Comparison of ENCODE assay signal across 14 mouse cellular contexts in genomic region chr17:54943380-54944047, GRCm38 (mm10).
DNase-seq lines count a peak whose midpoint lies in the region; ATAC-seq and TF ChIP-seq lines count a peak whose summit lies in the region.
"Had no signal": no experiment of that assay in that cellular context is flagged by ENCODE, and none has a peak within 500 bp of the region (broad histone marks: within the 10 kb centered on the region; RNA-seq: fewer than 3 reads in every experiment).

No protein-coding gene starts in this region.

- no peaks in the 10 kb centered on the region for H3K4me1 ChIP-seq in forebrain, embryonic 11.5 days (replicated peaks; ENCODE audit: control insufficient read depth, insufficient read depth, low read length)
- no peaks in the 10 kb centered on the region for H3K4me1 ChIP-seq in forebrain, postnatal 0 days (ENCODE audit: insufficient read depth)
- no peaks in the 10 kb centered on the region for H3K4me1 ChIP-seq in hindbrain, postnatal 0 days (ENCODE audit: insufficient read depth, low read length)
- no peaks in the 10 kb centered on the region for H3K4me1 ChIP-seq in hindbrain, embryonic 14.5 days (replicated peaks; ENCODE audit: control insufficient read depth, insufficient read depth, low read length)
- H3K4me1 ChIP-seq in neural tube, embryonic 12.5 days: 0 out of 2 replicates have a peak, but pooled peaks cover 6% of the 10 kb centered on the region
- H3K4me1 ChIP-seq: embryonic facial prominence, embryonic 10.5 days; liver, embryonic 15.5 days had no signal

- H3K27ac ChIP-seq in forebrain, embryonic 11.5 days (ENCODE audit: low read depth, low read length): no peak overlapping the region
- H3K27ac ChIP-seq in forebrain, postnatal 0 days (ENCODE audit: low read depth, low read length): no peak overlapping the region
- no peak overlapping the region for H3K27ac ChIP-seq in hindbrain, postnatal 0 days
- no peak overlapping the region for H3K27ac ChIP-seq in hindbrain, embryonic 14.5 days
- H3K27ac ChIP-seq in neural tube, embryonic 12.5 days: no peak overlapping the region
- H3K27ac ChIP-seq: embryonic facial prominence, embryonic 10.5 days; limb, embryonic 13.5 days; liver, embryonic 15.5 days had no signal

- WGBS in forebrain, embryonic 11.5 days: 35% methylated on average over 3 of the region's 3 CpGs
- WGBS in forebrain, postnatal 0 days: 31% methylated on average over 3 of the region's 3 CpGs
- WGBS in hindbrain, postnatal 0 days: 24% methylated on average over 3 of the region's 3 CpGs
- 32% methylated on average over 3 of the region's 3 CpGs for WGBS in hindbrain, embryonic 14.5 days
- WGBS in neural tube, embryonic 12.5 days: 33% methylated on average over 3 of the region's 3 CpGs

- H3K36me3 ChIP-seq in forebrain, embryonic 11.5 days (ENCODE audit: control insufficient read depth, insufficient read depth, low read length): no peaks in the 10 kb centered on the region
- no peaks in the 10 kb centered on the region for H3K36me3 ChIP-seq in forebrain, postnatal 0 days (ENCODE audit: insufficient read depth)
- H3K36me3 ChIP-seq in hindbrain, postnatal 0 days (ENCODE audit: insufficient read depth, low read length): no peaks in the 10 kb centered on the region
- no peaks in the 10 kb centered on the region for H3K36me3 ChIP-seq in hindbrain, embryonic 14.5 days (replicated peaks; ENCODE audit: control insufficient read depth, insufficient read depth)
- H3K36me3 ChIP-seq in neural tube, embryonic 12.5 days: no peaks in the 10 kb centered on the region
- H3K36me3 ChIP-seq: embryonic facial prominence, embryonic 10.5 days; limb, embryonic 13.5 days; liver, embryonic 15.5 days had no signal

- no peak overlapping the region for H3K4me2 ChIP-seq in forebrain, embryonic 11.5 days (ENCODE audit: low read depth, low read length, severe bottlenecking)
- H3K4me2 ChIP-seq in forebrain, postnatal 0 days (ENCODE audit: low read depth): no peak overlapping the region
- no peak overlapping the region for H3K4me2 ChIP-seq in hindbrain, postnatal 0 days (ENCODE audit: low read depth, low read length)
- no peak overlapping the region for H3K4me2 ChIP-seq in hindbrain, embryonic 14.5 days (replicated peaks)
- no peak overlapping the region for H3K4me2 ChIP-seq in neural tube, embryonic 12.5 days (replicated peaks)
- H3K4me2 ChIP-seq: limb, embryonic 13.5 days; liver, embryonic 15.5 days had no signal

- no peak for TF ChIP-seq CTCF in forebrain, postnatal 0 days (IDR thresholded peaks at IDR 0.05; ENCODE audit: low read depth)
- TF ChIP-seq CTCF in hindbrain, postnatal 0 days (IDR thresholded peaks at IDR 0.05; ENCODE audit: low read depth): no peak

- H3K9ac ChIP-seq in forebrain, embryonic 11.5 days (ENCODE audit: low read length): no peak overlapping the region
- no peak overlapping the region for H3K9ac ChIP-seq in forebrain, postnatal 0 days
- H3K9ac ChIP-seq in hindbrain, postnatal 0 days (replicated peaks; ENCODE audit: low read length): no peak overlapping the region
- H3K9ac ChIP-seq in hindbrain, embryonic 14.5 days: no peak overlapping the region
- no peak overlapping the region for H3K9ac ChIP-seq in neural tube, embryonic 12.5 days
- H3K9ac ChIP-seq: limb, embryonic 13.5 days; liver, embryonic 15.5 days had no signal

- no peak overlapping the region for H3K4me3 ChIP-seq in forebrain, embryonic 11.5 days (ENCODE audit: low read depth, low read length)
- H3K4me3 ChIP-seq in forebrain, postnatal 0 days (ENCODE audit: low read depth, low read length): no peak overlapping the region
- no peak overlapping the region for H3K4me3 ChIP-seq in hindbrain, postnatal 0 days (ENCODE audit: low read length)
- H3K4me3 ChIP-seq in hindbrain, embryonic 14.5 days (replicated peaks; ENCODE audit: low read length): no peak overlapping the region
- H3K4me3 ChIP-seq in neural tube, embryonic 12.5 days: no peak overlapping the region
- H3K4me3 ChIP-seq: embryonic facial prominence, embryonic 10.5 days; limb, embryonic 13.5 days; liver, embryonic 15.5 days had no signal

- no peaks in the 10 kb centered on the region for H3K9me3 ChIP-seq in forebrain, embryonic 11.5 days (ENCODE audit: control insufficient read depth, low read length)
- no peaks in the 10 kb centered on the region for H3K9me3 ChIP-seq in forebrain, postnatal 0 days (ENCODE audit: low read length)
- H3K9me3 ChIP-seq in hindbrain, postnatal 0 days (ENCODE audit: low read length): no peaks in the 10 kb centered on the region
- no peaks in the 10 kb centered on the region for H3K9me3 ChIP-seq in hindbrain, embryonic 14.5 days (ENCODE audit: control insufficient read depth, low read length)
- H3K9me3 ChIP-seq in neural tube, embryonic 12.5 days: no peaks in the 10 kb centered on the region
- H3K9me3 ChIP-seq: embryonic facial prominence, embryonic 10.5 days; limb, embryonic 13.5 days; liver, embryonic 15.5 days had no signal

- ATAC-seq in forebrain, embryonic 11.5 days (replicated peaks; ENCODE audit: low FRiP score): peak; percentile 64; the same call in 1 of the 2 replicates
- ATAC-seq in forebrain, postnatal 0 days: no peak
- ATAC-seq in hindbrain, postnatal 0 days: no peak
- no peak for ATAC-seq in hindbrain, embryonic 14.5 days (ENCODE audit: low FRiP score)
- 0 out of 2 replicates have a peak, but pooled peaks have one; percentile 50 for ATAC-seq in neural tube, embryonic 12.5 days (ENCODE audit: low FRiP score, low read depth)

- H3K27me3 ChIP-seq in forebrain, embryonic 11.5 days (ENCODE audit: control insufficient read depth, insufficient read depth, low read length): no peaks in the 10 kb centered on the region
- no peaks in the 10 kb centered on the region for H3K27me3 ChIP-seq in forebrain, postnatal 0 days (ENCODE audit: insufficient read depth, low read length)
- H3K27me3 ChIP-seq in hindbrain, postnatal 0 days (ENCODE audit: insufficient read depth, low read length): no peaks in the 10 kb centered on the region
- H3K27me3 ChIP-seq in hindbrain, embryonic 14.5 days (ENCODE audit: control insufficient read depth, insufficient read depth, low read length): no peaks in the 10 kb centered on the region
- H3K27me3 ChIP-seq in neural tube, embryonic 12.5 days (replicated peaks): no peaks in the 10 kb centered on the region
- H3K27me3 ChIP-seq: limb, embryonic 13.5 days; liver, embryonic 15.5 days had no signal

- DNase-seq in forebrain, embryonic 11.5 days (ENCODE audit: low spot score): no peak
- DNase-seq in forebrain, postnatal 0 days: no peak
- peak; percentile 9 for DNase-seq in hindbrain, postnatal 0 days (ENCODE audit: low spot score)
- DNase-seq in hindbrain, embryonic 14.5 days (ENCODE audit: low spot score): no peak
- DNase-seq in neural tube, embryonic 10.5 days (ENCODE audit: extremely low spot score, low spot score): no peak
- DNase-seq in retina, embryonic 14.5 days (ENCODE audit: low spot score): peak; percentile 6
- DNase-seq in urinary bladder, postnatal 36 days (ENCODE audit: low spot score in 2 of 2): no peak
- DNase-seq: adrenal gland, postnatal 14 days; kidney, adult 8-10 months; thymus, postnatal 4 days had no signal

Comparison
In these comparisons a context has a peak if more than half of its experiments do, and no peak if none do; other contexts are left out.
1. ATAC-seq: peak in forebrain, embryonic 11.5 days (single experiment) and neural tube, embryonic 12.5 days (single experiment); none in forebrain, postnatal 0 days (single experiment), hindbrain, postnatal 0 days (single experiment) and hindbrain, embryonic 14.5 days (single experiment).
2. DNase-seq: peak in hindbrain, postnatal 0 days (single experiment) and retina, embryonic 14.5 days (single experiment); none in forebrain, embryonic 11.5 days (single experiment), forebrain, postnatal 0 days (single experiment), hindbrain, embryonic 14.5 days (single experiment), neural tube, embryonic 10.5 days (single experiment) and urinary bladder, postnatal 36 days (0 of 2).